10 mouse cellular contexts compared by ENCODE assay signal in genomic region chr2:21037181-21037580, GRCm38 (mm10).
DNase-seq lines count a peak whose midpoint lies in the region; ATAC-seq and TF ChIP-seq lines count a peak whose summit lies in the region.
"Had no signal": no experiment of that assay in that cellular context is flagged by ENCODE, and none has a peak within 500 bp of the region (broad histone marks: within the 10 kb centered on the region; RNA-seq: fewer than 3 reads in every experiment).

No protein-coding gene starts in this region.

- intact Hi-C loops in left cerebral cortex, postnatal 14 days (cut with DNase I) = loop anchor here (5.0 kb wide), 1 partner anchor 70 kb away; the partner anchor contains the start of gene Arhgap21

- peak; percentile 34; the same call in 1 of the 2 replicates for ATAC-seq in hindbrain, embryonic 14.5 days (ENCODE audit: low FRiP score)
- no peak for ATAC-seq in hindbrain, embryonic 11.5 days (ENCODE audit: low FRiP score)
- peak; percentile 75 for ATAC-seq in Patski
- ATAC-seq in activated CD4-positive, CD25-positive, alpha-beta regulatory T cell, adult 4 months = no peak

- 53% methylated on average over 8 of the region's 8 CpGs for WGBS in hindbrain, embryonic 14.5 days
- WGBS in hindbrain, embryonic 11.5 days = 77% methylated on average over 8 of the region's 8 CpGs

- no peaks in the 10 kb centered on the region for H3K36me3 ChIP-seq in hindbrain, embryonic 14.5 days (replicated peaks; ENCODE audit: control insufficient read depth, insufficient read depth)
- H3K36me3 ChIP-seq in hindbrain, embryonic 11.5 days (ENCODE audit: control insufficient read depth, insufficient read depth, low read length) = no peaks in the 10 kb centered on the region
- H3K36me3 ChIP-seq: neural tube, embryonic 12.5 days had no signal

- no peak for DNase-seq in hindbrain, embryonic 14.5 days (ENCODE audit: low spot score)
- DNase-seq in hindbrain, embryonic 11.5 days (ENCODE audit: low spot score) = no peak
- no peak for DNase-seq in Patski (ENCODE audit: low read depth, low spot score)
- peak; percentile 67 to 77 for DNase-seq in heart, adult 18-20 months
- peak; percentile 78 to 91 for DNase-seq in left cerebral cortex, postnatal 14 days (ENCODE audit: low spot score in 2 of 2)
- peak; percentile 74 for DNase-seq in right cerebral cortex, postnatal 25 days
- no peak for DNase-seq in kidney, adult 18-20 months

- CTCF ChIA-PET in Patski (lab: Charles Lee) = no interaction called here

- no peak overlapping the region for H3K27ac ChIP-seq in hindbrain, embryonic 14.5 days
- no peak overlapping the region for H3K27ac ChIP-seq in hindbrain, embryonic 11.5 days (ENCODE audit: low read depth, low read length)
- H3K27ac ChIP-seq: neural tube, embryonic 12.5 days had no signal

- TF ChIP-seq CTCF in Patski (IDR thresholded peaks at IDR 0.05) = no peak

- peaks cover 10% of the 10 kb centered on the region; the same call in 1 of the 2 replicates for H3K4me1 ChIP-seq in hindbrain, embryonic 14.5 days (replicated peaks; ENCODE audit: control insufficient read depth, insufficient read depth, low read length)
- H3K4me1 ChIP-seq in hindbrain, embryonic 11.5 days (replicated peaks; ENCODE audit: control insufficient read depth, insufficient read depth, low read length) = no peaks in the 10 kb centered on the region
- H3K4me1 ChIP-seq: neural tube, embryonic 12.5 days had no signal

- H3K9ac ChIP-seq in hindbrain, embryonic 14.5 days = no peak overlapping the region
- no peak overlapping the region for H3K9ac ChIP-seq in hindbrain, embryonic 11.5 days (ENCODE audit: low read depth, low read length)
- H3K9ac ChIP-seq: neural tube, embryonic 12.5 days had no signal

- H3K27me3 ChIP-seq in hindbrain, embryonic 14.5 days (ENCODE audit: control insufficient read depth, insufficient read depth, low read length) = no peaks in the 10 kb centered on the region
- H3K27me3 ChIP-seq in hindbrain, embryonic 11.5 days (ENCODE audit: control insufficient read depth, insufficient read depth, low read length) = no peaks in the 10 kb centered on the region
- no peaks in the 10 kb centered on the region for H3K27me3 ChIP-seq in Patski
- H3K27me3 ChIP-seq: neural tube, embryonic 12.5 days had no signal

- no peak overlapping the region for H3K4me3 ChIP-seq in hindbrain, embryonic 14.5 days (replicated peaks; ENCODE audit: low read length)
- no peak overlapping the region for H3K4me3 ChIP-seq in hindbrain, embryonic 11.5 days (ENCODE audit: low read depth, low read length)
- H3K4me3 ChIP-seq: erythroblast, embryonic 14.5 days; neural tube, embryonic 12.5 days had no signal

- H3K9me3 ChIP-seq in hindbrain, embryonic 14.5 days (ENCODE audit: control insufficient read depth, low read length) = 0 out of 2 replicates have a peak, but pooled peaks cover 6% of the 10 kb centered on the region
- no peaks in the 10 kb centered on the region for H3K9me3 ChIP-seq in hindbrain, embryonic 11.5 days (ENCODE audit: control insufficient read depth, low read length)
- H3K9me3 ChIP-seq: neural tube, embryonic 12.5 days had no signal

- in situ Hi-C loops in Patski (cut with MboI; ENCODE audit: low pct_unique_long_range_greater_than_20kb) = no loop called here

- no peak overlapping the region for H3K4me2 ChIP-seq in hindbrain, embryonic 14.5 days (replicated peaks)
- no peak overlapping the region for H3K4me2 ChIP-seq in hindbrain, embryonic 11.5 days (replicated peaks; ENCODE audit: low read depth, low read length)
- H3K4me2 ChIP-seq: neural tube, embryonic 12.5 days had no signal

- POLR2A ChIA-PET in Patski (lab: Charles Lee) = no interaction called here

Comparison
In these comparisons a context has a peak if more than half of its experiments do, and no peak if none do; other contexts are left out.
1. ATAC-seq: peak in hindbrain, embryonic 14.5 days (single experiment) and Patski (single experiment); none in hindbrain, embryonic 11.5 days (single experiment) and activated CD4-positive, CD25-positive, alpha-beta regulatory T cell, adult 4 months (single experiment).
2. DNase-seq: peak in heart, adult 18-20 months (2 of 2), left cerebral cortex, postnatal 14 days (2 of 2) and right cerebral cortex, postnatal 25 days (single experiment); none in hindbrain, embryonic 14.5 days (single experiment), hindbrain, embryonic 11.5 days (single experiment), Patski (single experiment) and kidney, adult 18-20 months (single experiment).